Mouse (Mus musculus) testis, adult 2 months (tissue): ENCODE measurements around the gene Slc48a1.

Experiments
- CTCF ChIP-seq: fragments of 200-500 bp; IDR thresholded peaks from 2 replicates; pipeline ENCODE4 v1.5.1; 2012; ENCODE audit warnings: low read depth, mild to moderate bottlenecking, inconsistent platforms, low read length, moderate library complexity; ENCODE audit not compliant: control insufficient read depth, insufficient read depth, insufficient replicate concordance
- POLR2A ChIP-seq: fragments of 200-500 bp; IDR thresholded peaks from 2 replicates; pipeline ENCODE4 v1.6.1; 2012; ENCODE audit warnings: low read depth, mild to moderate bottlenecking, inconsistent platforms, low read length, moderate library complexity; ENCODE audit not compliant: control insufficient read depth

DNA sequence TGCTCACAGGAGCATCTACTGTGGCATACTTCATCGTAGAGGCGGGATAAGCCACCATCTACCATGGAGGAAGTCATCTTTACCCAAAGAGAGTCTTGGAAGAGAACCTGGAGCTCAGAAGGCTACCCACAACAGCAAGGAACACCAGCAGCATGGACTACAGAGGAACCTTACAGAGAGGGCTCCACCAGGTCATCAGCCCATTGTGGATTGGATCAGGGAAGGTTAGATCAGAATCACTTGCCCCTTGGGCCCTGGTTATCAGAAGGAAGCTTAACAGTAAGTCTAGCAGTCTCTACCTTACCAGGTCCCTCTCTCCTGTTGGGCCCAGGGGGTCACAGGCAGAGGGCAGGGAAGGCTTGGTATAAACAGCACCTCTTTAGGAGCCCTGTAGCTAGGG is 60.7 kb downstream of the Slc48a1 start:
- no peak for TF ChIP-seq CTCF
- TF ChIP-seq POLR2A, result no peak
